Mouse (Mus musculus) G1E (cell line): ENCODE data around the gene Osr1.

Source experiments
- CTCF ChIP-seq: IDR thresholded peaks from 2 replicates; pipeline ENCODE4 v1.5.1; 2012; ENCODE audit warnings: low read depth, low read length, inconsistent platforms, mixed read lengths
- GATA1 ChIP-seq: IDR thresholded peaks from 2 replicates; pipeline ENCODE4 v1.6.1; 2012; ENCODE audit warnings: borderline replicate concordance, low read length, inconsistent platforms, mixed read lengths
- GATA2 ChIP-seq: IDR thresholded peaks from 2 replicates; pipeline ENCODE4 v1.6.1; 2012; ENCODE audit warnings: low read depth, low read length, inconsistent platforms, borderline replicate concordance
- POLR2AphosphoS5 ChIP-seq: IDR thresholded peaks from 2 replicates; pipeline ENCODE4 v1.6.1; 2012; ENCODE audit warnings: low read depth, low read length, inconsistent platforms; ENCODE audit not compliant: insufficient replicate concordance

DNA sequence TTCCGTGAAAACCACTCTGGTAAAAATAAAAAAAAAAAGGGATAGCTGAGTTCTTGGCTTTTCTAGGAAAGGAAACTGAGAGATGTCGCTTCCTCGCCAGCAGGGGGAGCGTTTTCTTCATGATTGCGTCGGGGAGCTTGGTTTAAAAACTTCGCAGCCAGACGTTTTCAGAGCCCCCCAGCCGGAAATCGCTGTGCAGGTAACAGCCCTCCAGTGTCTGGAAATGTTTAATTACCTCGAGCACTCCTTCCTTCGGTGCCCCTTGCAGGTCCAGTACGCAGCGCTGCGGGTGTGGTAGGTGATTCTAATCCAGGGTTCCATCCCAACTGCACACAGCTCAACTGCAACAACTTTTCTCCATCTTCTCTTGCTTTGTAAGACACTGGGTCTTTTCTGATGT lies at the start of gene Osr1:
- TF ChIP-seq POLR2AphosphoS5 (no peak), CTCF (no peak), GATA1 (no peak), GATA2 (no peak)
